Mouse (Mus musculus): ENCODE measurements around the gene Retnla. TPM values are rescaled to one million over a fixed set of nuclear protein-coding genes. Genes with fewer than 3 reads are reported as not detected.

Gene Retnla
- polyA plus RNA-seq, 1 experiment from 2014 or later, result not detected

DNA sequence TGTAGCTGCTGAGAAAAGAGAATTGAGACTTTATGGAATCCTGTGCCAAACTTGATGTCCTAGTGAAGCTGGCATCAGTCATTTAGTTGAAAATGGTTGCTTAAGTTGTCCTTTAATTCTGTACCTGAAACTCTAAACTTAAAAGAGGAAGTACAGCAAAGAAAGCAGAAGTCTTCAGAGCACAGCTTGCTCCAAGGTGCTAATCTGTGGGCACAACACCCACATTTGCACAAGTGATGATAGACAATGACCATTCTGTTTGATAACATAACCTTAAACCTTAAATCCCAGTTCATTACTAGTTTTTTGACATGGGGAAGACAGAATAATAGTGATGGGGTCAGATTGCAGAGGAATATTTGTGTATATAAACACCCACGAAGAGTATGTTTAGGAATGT, 26.3 kb downstream of the Retnla start:
- Histone ChIP-seq H3K27me3 (ENCODE audit: control insufficient read depth, insufficient read depth, low read depth, low read length) (no peaks in the 10 kb centered on the region), H3K27ac (ENCODE audit: low read length) (no peak overlapping the region), H3K9ac (ENCODE audit: low read depth, low read length) (no peak overlapping the region), H3K4me2 (ENCODE audit: low read length) (no peak overlapping the region), H3K4me1 (ENCODE audit: control insufficient read depth, insufficient read depth, low read length) (no peaks in the 10 kb centered on the region), H3K36me3 (ENCODE audit: control insufficient read depth, insufficient read depth, low read length) (no peaks in the 10 kb centered on the region), H3K4me3 (ENCODE audit: low read depth, low read length) (no peak overlapping the region), H3K9me3 (replicated peaks; ENCODE audit: control insufficient read depth, low read length, poor library complexity, severe bottlenecking) (no peaks in the 10 kb centered on the region)
- no peak for ATAC-seq
- 87% methylated on average over 1 of the region's 1 CpGs for WGBS

DNA sequence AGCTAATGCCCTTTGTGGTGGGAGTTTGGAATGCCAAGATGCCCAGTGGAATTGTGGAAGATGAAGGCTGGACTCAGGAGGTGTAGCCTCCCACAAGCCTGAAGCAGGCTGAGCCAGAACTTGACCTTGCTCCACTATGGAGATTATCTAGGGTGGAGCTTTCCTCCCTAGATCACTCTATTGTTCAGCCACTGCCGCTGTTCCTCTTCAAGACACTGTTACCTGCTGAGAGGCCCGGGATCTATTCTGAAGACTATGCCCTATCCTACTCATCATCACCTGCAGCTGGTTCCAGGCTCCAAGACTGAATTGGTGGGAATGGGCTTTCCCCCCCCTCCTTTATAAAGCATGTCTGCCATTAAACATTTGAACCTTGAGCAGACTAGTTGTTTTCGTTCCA, 27.3 kb downstream of the Retnla start:
- WGBS, result 63% methylated on average over 3 of the region's 3 CpGs
- Histone ChIP-seq H3K4me1 (ENCODE audit: control insufficient read depth, insufficient read depth, low read length) (no peaks in the 10 kb centered on the region), H3K4me2 (ENCODE audit: low read length) (no peak overlapping the region), H3K9ac (ENCODE audit: low read depth, low read length) (no peak overlapping the region), H3K36me3 (ENCODE audit: control insufficient read depth, insufficient read depth, low read length) (no peaks in the 10 kb centered on the region), H3K27ac (ENCODE audit: low read length) (no peak overlapping the region), H3K4me3 (ENCODE audit: low read depth, low read length) (no peak overlapping the region), H3K9me3 (replicated peaks; ENCODE audit: control insufficient read depth, low read length, poor library complexity, severe bottlenecking) (no peaks in the 10 kb centered on the region), H3K27me3 (ENCODE audit: control insufficient read depth, insufficient read depth, low read depth, low read length) (no peaks in the 10 kb centered on the region)
- ATAC-seq, result no peak

DNA sequence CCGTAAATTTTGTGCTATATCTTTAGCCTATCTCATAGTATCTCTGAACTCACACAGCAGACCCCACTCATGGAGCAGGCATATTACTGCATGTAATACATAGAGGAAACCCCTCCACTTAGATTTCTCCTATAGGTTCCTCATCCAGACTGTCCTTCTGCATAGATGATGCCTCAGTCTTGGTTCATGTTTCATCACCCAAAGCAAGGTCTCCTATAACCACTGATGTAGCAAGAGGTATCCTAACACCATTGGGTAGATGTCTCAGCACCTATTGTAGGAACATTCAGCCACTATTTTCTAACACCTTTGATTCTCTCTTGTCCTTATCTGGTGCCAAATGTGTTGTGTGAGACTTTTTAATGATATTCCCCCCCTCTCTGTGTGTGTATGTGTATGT, 29.4 kb downstream of the Retnla start:
- ATAC-seq, result no peak
- Histone ChIP-seq H3K9me3 (replicated peaks; ENCODE audit: control insufficient read depth, low read length, poor library complexity, severe bottlenecking) (no peaks in the 10 kb centered on the region), H3K4me1 (ENCODE audit: control insufficient read depth, insufficient read depth, low read length) (no peaks in the 10 kb centered on the region), H3K36me3 (ENCODE audit: control insufficient read depth, insufficient read depth, low read length) (no peaks in the 10 kb centered on the region), H3K4me2 (ENCODE audit: low read length) (no peak overlapping the region), H3K27me3 (ENCODE audit: control insufficient read depth, insufficient read depth, low read depth, low read length) (no peaks in the 10 kb centered on the region), H3K9ac (ENCODE audit: low read depth, low read length) (no peak overlapping the region), H3K27ac (ENCODE audit: low read length) (no peak overlapping the region), H3K4me3 (ENCODE audit: low read depth, low read length) (no peak overlapping the region)
- WGBS, result 97% methylated on average over 1 of the region's 1 CpGs

DNA sequence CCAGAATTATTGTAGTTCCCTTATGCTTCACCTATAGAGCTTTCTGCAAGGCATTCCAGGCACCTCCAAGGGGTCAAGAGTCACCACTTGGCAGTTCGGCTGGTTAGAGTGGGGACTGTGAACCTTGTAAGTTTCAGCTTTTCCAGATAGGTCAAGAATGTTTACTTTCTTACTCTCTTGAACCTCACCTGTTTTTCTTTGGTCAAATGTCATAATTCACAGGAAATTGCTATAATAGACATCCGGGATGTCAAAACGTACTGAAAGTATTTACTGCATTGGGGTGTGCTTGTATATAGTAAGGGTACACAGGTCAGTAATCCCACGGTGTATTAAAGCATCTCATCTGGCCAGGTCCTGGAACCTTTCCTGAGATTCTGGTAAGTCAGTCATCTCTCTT, 30.0 kb downstream of the Retnla start, which contains the start of gene Retnlg:
Gene Retnlg (plus strand): TSS at position 301 of the 400 bp plus-strand sequence.
- ATAC-seq, result no peak
- Histone ChIP-seq H3K9ac (ENCODE audit: low read depth, low read length) (no peak within 1 kb of the TSS), H3K36me3 (ENCODE audit: control insufficient read depth, insufficient read depth, low read length) (no peaks in the 10 kb centered on the region), H3K4me1 (ENCODE audit: control insufficient read depth, insufficient read depth, low read length) (no peaks in the 10 kb centered on the region), H3K27me3 (ENCODE audit: control insufficient read depth, insufficient read depth, low read depth, low read length) (no peaks in the 10 kb centered on the region), H3K4me2 (ENCODE audit: low read length) (no peak within 1 kb of the TSS), H3K27ac (ENCODE audit: low read length) (no peak within 1 kb of the TSS), H3K4me3 (ENCODE audit: low read depth, low read length) (no peak within 1 kb of the TSS), H3K9me3 (replicated peaks; ENCODE audit: control insufficient read depth, low read length, poor library complexity, severe bottlenecking) (no peaks in the 10 kb centered on the region)
- 92% methylated on average over 4 of the region's 4 CpGs for WGBS

DNA sequence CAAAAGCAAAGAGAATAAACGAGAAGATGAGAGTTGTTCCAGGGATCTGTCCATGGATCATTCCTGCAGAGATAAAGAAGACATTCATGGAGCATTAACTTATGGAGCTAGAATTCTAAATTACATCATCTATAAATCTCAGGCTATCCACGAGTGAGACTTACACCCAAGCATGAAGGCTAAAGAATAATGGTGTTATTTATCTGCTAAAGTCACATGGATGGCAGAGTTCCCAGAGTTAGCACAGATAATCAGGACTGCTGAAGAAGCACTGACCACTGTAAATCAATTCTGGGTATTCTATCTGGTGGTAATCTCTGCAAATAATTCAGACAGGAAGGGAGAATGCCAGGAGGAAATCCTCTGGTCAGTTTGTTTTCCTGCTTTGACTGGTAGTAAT, 48.4 kb downstream of the Retnla start:
- Histone ChIP-seq H3K4me3 (ENCODE audit: low read depth, low read length) (no peak overlapping the region), H3K9ac (ENCODE audit: low read depth, low read length) (no peak overlapping the region), H3K4me1 (ENCODE audit: control insufficient read depth, insufficient read depth, low read length) (no peaks in the 10 kb centered on the region), H3K27ac (ENCODE audit: low read length) (no peak overlapping the region), H3K9me3 (replicated peaks; ENCODE audit: control insufficient read depth, low read length, poor library complexity, severe bottlenecking) (no peaks in the 10 kb centered on the region), H3K4me2 (ENCODE audit: low read length) (no peak overlapping the region), H3K36me3 (ENCODE audit: control insufficient read depth, insufficient read depth, low read length) (no peaks in the 10 kb centered on the region), H3K27me3 (ENCODE audit: control insufficient read depth, insufficient read depth, low read depth, low read length) (no peaks in the 10 kb centered on the region)
- 75% methylated on average over 2 of the region's 2 CpGs for WGBS
- ATAC-seq, result no peak

Other genes starting within 250 kb of the Retnla start
- gene Trat1, start 70.5 kb upstream of the Retnla start, polyA plus RNA-seq (2015; fragmentation: Nextera tagmentation; extraction: Ambion mirVana), result not detected in 2 replicates
- gene Retnlb, start 25.7 kb upstream of the Retnla start, polyA plus RNA-seq (2015; fragmentation: Nextera tagmentation; extraction: Ambion mirVana), result not detected in 2 replicates
- gene Retnlg, start 30.1 kb downstream of the Retnla start, polyA plus RNA-seq (2015; fragmentation: Nextera tagmentation; extraction: Ambion mirVana), result not detected in 2 replicates
- gene Dzip3, start 151.6 kb downstream of the Retnla start, polyA plus RNA-seq (2015; fragmentation: Nextera tagmentation; extraction: Ambion mirVana), result 59.2 and 62.8 TPM in 2 replicates
- 5.3 and 6.7 TPM in 2 replicates for gene Cip2a, start 151.6 kb downstream of the Retnla start, polyA plus RNA-seq (2015; fragmentation: Nextera tagmentation; extraction: Ambion mirVana)
- 0.05 and 0.14 TPM in 2 replicates for gene Myh15, start 214.9 kb downstream of the Retnla start, polyA plus RNA-seq (2015; fragmentation: Nextera tagmentation; extraction: Ambion mirVana)